Mouse (Mus musculus): ENCODE measurements around the gene Rnpep. TPM values are rescaled to one million over a fixed set of nuclear protein-coding genes. Genes with fewer than 3 reads are reported as not detected.
A peak's percentile ranks its signal among the peaks of the same experiment; 100 is the strongest.
"Not testable (repeated sequence)": the region's sequence is repeated elsewhere in the genome, so short reads cannot be mapped to it uniquely, and the experiment has no call there.

The Rnpep gene
- polyA plus RNA-seq, 1 experiment from 2014 or later = 95.8 TPM

GRCm38 (mm10) chr1:135250706-135251105 lies 33.2 kb downstream of the Rnpep start:
- Histone ChIP-seq H3K4me2 (no peak overlapping the region), H3K9ac (ENCODE audit: low read length) (no peak overlapping the region), H3K27me3 (ENCODE audit: control insufficient read depth, insufficient read depth, low read length) (no peaks in the 10 kb centered on the region), H3K4me3 (ENCODE audit: low read depth, low read length) (no peak overlapping the region), H3K27ac (ENCODE audit: low read depth, low read length) (no peak overlapping the region), H3K36me3 (ENCODE audit: control insufficient read depth, insufficient read depth, low read length) (no peaks in the 10 kb centered on the region), H3K9me3 (ENCODE audit: control insufficient read depth, low read length) (no peaks in the 10 kb centered on the region), H3K4me1 (ENCODE audit: control insufficient read depth, insufficient read depth, low read length) (no peaks in the 10 kb centered on the region)
- no peak for ATAC-seq (ENCODE audit: low FRiP score)
- WGBS = 82% methylated on average over 2 of the region's 3 CpGs
- DNase-seq (ENCODE audit: low spot score, missing footprints) = no peak

GRCm38 (mm10) chr1:135248434-135248850 lies 35.4 kb downstream of the Rnpep start:
- Histone ChIP-seq H3K4me3 (ENCODE audit: low read depth, low read length) (peak overlapping the region; percentile 18), H3K27me3 (ENCODE audit: control insufficient read depth, insufficient read depth, low read length) (no peaks in the 10 kb centered on the region), H3K4me1 (ENCODE audit: control insufficient read depth, insufficient read depth, low read length) (no peaks in the 10 kb centered on the region), H3K9ac (ENCODE audit: low read length) (peak overlapping the region; percentile 26; the same call in 1 of the 2 replicates), H3K27ac (ENCODE audit: low read depth, low read length) (no peak overlapping the region), H3K36me3 (ENCODE audit: control insufficient read depth, insufficient read depth, low read length) (no peaks in the 10 kb centered on the region), H3K9me3 (ENCODE audit: control insufficient read depth, low read length) (no peaks in the 10 kb centered on the region), H3K4me2 (peak overlapping the region; percentile 42)
- ATAC-seq (ENCODE audit: low FRiP score) (peak; percentile 42; the same call in 1 of the 2 replicates), DNase-seq (ENCODE audit: low spot score, missing footprints) (peak; percentile 84)
- WGBS = 7% methylated on average over 15 of the region's 15 CpGs

- Histone ChIP-seq H3K27me3 (ENCODE audit: control insufficient read depth, insufficient read depth, low read length) (no peaks in the 10 kb centered on the region), H3K4me1 (ENCODE audit: control insufficient read depth, insufficient read depth, low read length) (no peaks in the 10 kb centered on the region), H3K36me3 (ENCODE audit: control insufficient read depth, insufficient read depth, low read length) (no peaks in the 10 kb centered on the region), H3K9me3 (ENCODE audit: control insufficient read depth, low read length) (no peaks in the 10 kb centered on the region), H3K4me3 (ENCODE audit: low read depth, low read length) (no peak overlapping the region), H3K9ac (ENCODE audit: low read length) (no peak overlapping the region), H3K4me2 (no peak overlapping the region), H3K27ac (ENCODE audit: low read depth, low read length) (no peak overlapping the region)
- no peak for ATAC-seq (ENCODE audit: low FRiP score)
- WGBS = 84% methylated on average over 8 of the region's 8 CpGs
- no peak for DNase-seq (ENCODE audit: low spot score, missing footprints)
Observed at GRCm38 (mm10) chr1:135244014-135244413, 39.9 kb downstream of the Rnpep start.

GRCm38 (mm10) chr1:135240206-135240605 lies 43.7 kb downstream of the Rnpep start:
- not testable (repeated sequence) for H3K9me3 ChIP-seq (ENCODE audit: control insufficient read depth, low read length); DNase-seq (ENCODE audit: low spot score, missing footprints); H3K36me3 ChIP-seq (ENCODE audit: control insufficient read depth, insufficient read depth, low read length); ATAC-seq (ENCODE audit: low FRiP score); H3K4me2 ChIP-seq; H3K4me1 ChIP-seq (ENCODE audit: control insufficient read depth, insufficient read depth, low read length); H3K9ac ChIP-seq (ENCODE audit: low read length); H3K27me3 ChIP-seq (ENCODE audit: control insufficient read depth, insufficient read depth, low read length); H3K27ac ChIP-seq (ENCODE audit: low read depth, low read length); H3K4me3 ChIP-seq (ENCODE audit: low read depth, low read length)
- WGBS = 79% methylated on average over 4 of the region's 4 CpGs

- DNase-seq (ENCODE audit: low spot score, missing footprints) (peak; percentile 72), ATAC-seq (ENCODE audit: low FRiP score) (no peak)
- H3K4me1 ChIP-seq (ENCODE audit: control insufficient read depth, insufficient read depth, low read length) = no peaks in the 10 kb centered on the region
- H3K9ac ChIP-seq (ENCODE audit: low read length) = no peak overlapping the region
- no peak overlapping the region for H3K4me2 ChIP-seq
- 71% methylated on average over 12 of the region's 12 CpGs for WGBS
- H3K36me3 ChIP-seq (ENCODE audit: control insufficient read depth, insufficient read depth, low read length) = no peaks in the 10 kb centered on the region
- no peaks in the 10 kb centered on the region for H3K9me3 ChIP-seq (ENCODE audit: control insufficient read depth, low read length)
- H3K4me3 ChIP-seq (ENCODE audit: low read depth, low read length) = no peak overlapping the region
- H3K27ac ChIP-seq (ENCODE audit: low read depth, low read length) = no peak overlapping the region
- H3K27me3 ChIP-seq (ENCODE audit: control insufficient read depth, insufficient read depth, low read length) = no peaks in the 10 kb centered on the region
Observed at GRCm38 (mm10) chr1:135237131-135237851, 46.6 kb downstream of the Rnpep start.

- no peak for ATAC-seq (ENCODE audit: low FRiP score)
- H3K36me3 ChIP-seq (ENCODE audit: control insufficient read depth, insufficient read depth, low read length) = no peaks in the 10 kb centered on the region
- WGBS = 87% methylated on average over 12 of the region's 12 CpGs
Observed at GRCm38 (mm10) chr1:135234771-135235170, 49.1 kb downstream of the Rnpep start.

GRCm38 (mm10) chr1:135233961-135234360 lies 49.9 kb downstream of the Rnpep start:
- Histone ChIP-seq H3K27me3 (ENCODE audit: control insufficient read depth, insufficient read depth, low read length) (no peaks in the 10 kb centered on the region), H3K9me3 (ENCODE audit: control insufficient read depth, low read length) (no peaks in the 10 kb centered on the region), H3K4me1 (ENCODE audit: control insufficient read depth, insufficient read depth, low read length) (no peaks in the 10 kb centered on the region), H3K27ac (ENCODE audit: low read depth, low read length) (no peak overlapping the region), H3K36me3 (ENCODE audit: control insufficient read depth, insufficient read depth, low read length) (no peaks in the 10 kb centered on the region), H3K9ac (ENCODE audit: low read length) (no peak overlapping the region), H3K4me3 (ENCODE audit: low read depth, low read length) (no peak overlapping the region), H3K4me2 (no peak overlapping the region)
- 90% methylated on average over 6 of the region's 6 CpGs for WGBS
- ATAC-seq (ENCODE audit: low FRiP score) (no peak), DNase-seq (ENCODE audit: low spot score, missing footprints) (no peak)

More at GRCm38 (mm10) chr1:135234771-135235170, 49.1 kb downstream of the Rnpep start:
- no peak overlapping the region for H3K4me2 ChIP-seq
- H3K9me3 ChIP-seq (ENCODE audit: control insufficient read depth, low read length) = no peaks in the 10 kb centered on the region
- no peaks in the 10 kb centered on the region for H3K27me3 ChIP-seq (ENCODE audit: control insufficient read depth, insufficient read depth, low read length)
- H3K4me1 ChIP-seq (ENCODE audit: control insufficient read depth, insufficient read depth, low read length) = no peaks in the 10 kb centered on the region
- H3K27ac ChIP-seq (ENCODE audit: low read depth, low read length) = no peak overlapping the region
- no peak for DNase-seq (ENCODE audit: low spot score, missing footprints)
- no peak overlapping the region for H3K4me3 ChIP-seq (ENCODE audit: low read depth, low read length)
- H3K9ac ChIP-seq (ENCODE audit: low read length) = no peak overlapping the region

- H3K4me2 ChIP-seq; H3K9me3 ChIP-seq (ENCODE audit: control insufficient read depth, low read length); H3K9ac ChIP-seq (ENCODE audit: low read length); H3K4me3 ChIP-seq (ENCODE audit: low read depth, low read length); H3K4me1 ChIP-seq (ENCODE audit: control insufficient read depth, insufficient read depth, low read length); H3K36me3 ChIP-seq (ENCODE audit: control insufficient read depth, insufficient read depth, low read length); H3K27ac ChIP-seq (ENCODE audit: low read depth, low read length); H3K27me3 ChIP-seq (ENCODE audit: control insufficient read depth, insufficient read depth, low read length); ATAC-seq (ENCODE audit: low FRiP score); DNase-seq (ENCODE audit: low spot score, missing footprints): not testable (repeated sequence)
- WGBS = 82% methylated on average over 20 of the region's 20 CpGs
Observed at GRCm38 (mm10) chr1:135231878-135232277, 52.0 kb downstream of the Rnpep start.

GRCm38 (mm10) chr1:135227339-135227950 lies 56.4 kb downstream of the Rnpep start:
- Histone ChIP-seq H3K27ac (ENCODE audit: low read depth, low read length) (no peak overlapping the region), H3K36me3 (ENCODE audit: control insufficient read depth, insufficient read depth, low read length) (no peaks in the 10 kb centered on the region), H3K4me3 (ENCODE audit: low read depth, low read length) (no peak overlapping the region), H3K27me3 (ENCODE audit: control insufficient read depth, insufficient read depth, low read length) (no peaks in the 10 kb centered on the region), H3K9ac (ENCODE audit: low read length) (no peak overlapping the region), H3K4me1 (ENCODE audit: control insufficient read depth, insufficient read depth, low read length) (no peaks in the 10 kb centered on the region), H3K4me2 (no peak overlapping the region), H3K9me3 (ENCODE audit: control insufficient read depth, low read length) (no peaks in the 10 kb centered on the region)
- no peak for DNase-seq (ENCODE audit: low spot score, missing footprints)
- WGBS = 86% methylated on average over 13 of the region's 13 CpGs
- no peak for ATAC-seq (ENCODE audit: low FRiP score)
